Mouse (Mus musculus): ENCODE results near the gene Olfr412. TPM values are rescaled to one million over a fixed set of nuclear protein-coding genes. Genes with fewer than 3 reads are reported as not detected.

Gene Olfr412
- polyA plus RNA-seq, 1 experiment: not detected

DNA sequence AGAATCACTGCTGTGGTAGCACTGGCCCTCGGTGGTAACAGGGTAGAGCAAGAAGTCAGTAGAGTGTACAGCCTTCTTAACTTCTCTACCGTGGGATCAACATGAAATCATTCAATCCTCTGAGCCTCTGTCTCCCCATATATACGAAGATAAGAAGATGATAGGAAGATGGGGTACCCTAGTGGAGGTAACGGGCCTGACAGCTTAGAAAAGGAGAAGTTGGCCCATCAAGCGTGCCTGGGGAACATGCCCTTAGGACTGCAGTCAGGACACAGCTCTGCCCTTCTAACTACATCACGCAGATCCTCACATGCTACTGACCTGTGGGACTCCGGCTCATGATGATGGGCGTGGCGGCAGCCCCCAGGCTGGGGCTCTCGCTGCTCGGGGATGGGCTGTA is 30.0 kb downstream of the Olfr412 start:
- Histone ChIP-seq H3K4me3 (replicated peaks) (no peak overlapping the region), H3K9me3 (no peaks in the 10 kb centered on the region), H3K36me3 (replicated peaks; ENCODE audit: low read length) (peaks cover 22% of the 10 kb centered on the region), H3K4me1 (no peaks in the 10 kb centered on the region), H3K27me3 (replicated peaks) (peaks cover 12% of the 10 kb centered on the region)
- TF ChIP-seq GATA1 (IDR thresholded peaks at IDR 0.05; ENCODE audit: borderline replicate concordance, low read length): no peak
- TF ChIP-seq FLI1 (IDR thresholded peaks at IDR 0.05; ENCODE audit: low read length): no peak

DNA sequence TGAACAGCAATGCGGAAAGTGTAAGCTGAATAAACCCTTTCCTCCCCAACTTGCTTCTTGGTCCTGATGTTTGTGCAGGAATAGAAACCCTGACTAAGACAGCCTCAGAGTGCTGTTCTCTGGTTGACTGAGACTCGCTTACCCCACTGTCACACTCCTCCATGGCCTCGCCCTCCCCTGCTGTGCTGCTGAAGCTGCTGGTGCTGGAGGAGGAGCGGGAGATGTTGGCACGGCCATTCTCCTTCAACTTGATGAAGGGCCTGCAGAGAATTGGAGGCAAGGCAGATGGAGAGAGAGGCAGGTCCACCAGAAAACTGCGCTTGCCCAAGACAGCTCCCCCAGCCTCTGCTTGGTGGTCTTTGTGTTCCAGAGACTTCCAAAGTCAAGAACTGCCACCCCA is 31.0 kb downstream of the Olfr412 start:
- H3K4me1 ChIP-seq: no peaks in the 10 kb centered on the region
- peaks cover 17% of the 10 kb centered on the region for H3K36me3 ChIP-seq (replicated peaks; ENCODE audit: low read length)
- H3K9me3 ChIP-seq: no peaks in the 10 kb centered on the region
- TF ChIP-seq FLI1 (IDR thresholded peaks at IDR 0.05; ENCODE audit: low read length) (no peak), GATA1 (IDR thresholded peaks at IDR 0.05; ENCODE audit: borderline replicate concordance, low read length) (no peak)
- H3K4me3 ChIP-seq (replicated peaks): no peak overlapping the region
- peaks cover 11% of the 10 kb centered on the region for H3K27me3 ChIP-seq (replicated peaks)

DNA sequence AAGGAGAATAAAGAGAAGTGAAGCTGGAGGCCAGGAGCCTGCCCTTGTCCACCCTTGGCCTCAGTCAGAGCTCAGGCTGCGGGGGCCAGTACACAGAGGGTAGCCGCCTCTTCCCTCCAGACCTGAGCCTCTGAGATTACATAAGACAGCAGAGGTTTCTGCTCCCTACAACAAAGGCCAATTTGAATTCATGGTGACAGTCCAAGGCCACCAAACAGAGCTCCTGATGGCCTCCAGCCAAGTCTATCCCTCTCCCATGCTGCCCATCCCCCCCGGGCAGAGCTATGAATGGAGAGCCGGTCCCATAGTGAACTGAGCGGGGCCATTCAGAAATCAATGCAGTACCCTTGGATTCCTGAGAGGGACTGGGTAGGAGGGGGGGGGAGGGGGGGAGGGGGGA is 31.6 kb downstream of the Olfr412 start:
- H3K4me1 ChIP-seq: no peaks in the 10 kb centered on the region
- H3K4me3 ChIP-seq (replicated peaks): no peak overlapping the region
- H3K9me3 ChIP-seq: no peaks in the 10 kb centered on the region
- TF ChIP-seq FLI1 (IDR thresholded peaks at IDR 0.05; ENCODE audit: low read length): no peak
- peaks cover 12% of the 10 kb centered on the region for H3K27me3 ChIP-seq (replicated peaks)
- H3K36me3 ChIP-seq (replicated peaks; ENCODE audit: low read length): peaks cover 11% of the 10 kb centered on the region

DNA sequence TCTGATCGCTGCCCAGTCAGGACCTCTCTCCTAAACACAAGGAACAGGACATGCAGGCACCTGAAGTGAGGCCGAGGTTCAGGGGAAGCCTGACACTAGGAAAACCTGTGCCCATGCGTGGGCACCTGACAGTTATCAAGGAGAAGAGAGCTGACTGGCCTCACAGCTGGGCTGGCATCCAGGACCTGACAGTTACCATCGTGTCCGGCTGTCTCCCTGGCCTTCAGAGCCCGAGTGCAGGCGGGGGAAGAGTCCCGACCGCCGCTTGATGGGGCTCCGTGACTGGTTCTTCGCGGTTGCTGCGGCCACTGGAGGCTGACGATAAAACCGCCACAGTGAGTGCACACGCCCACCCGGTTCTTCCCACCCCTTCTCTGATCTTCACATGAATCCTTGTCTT is 33.7 kb downstream of the Olfr412 start:
- H3K9me3 ChIP-seq: no peaks in the 10 kb centered on the region
- no peaks in the 10 kb centered on the region for H3K4me1 ChIP-seq
- no peak overlapping the region for H3K4me3 ChIP-seq (replicated peaks)
- TF ChIP-seq FLI1 (IDR thresholded peaks at IDR 0.05; ENCODE audit: low read length): no peak
- TF ChIP-seq GATA1 (IDR thresholded peaks at IDR 0.05; ENCODE audit: borderline replicate concordance, low read length): no peak
- H3K36me3 ChIP-seq (replicated peaks; ENCODE audit: low read length): peaks cover 10% of the 10 kb centered on the region
- peaks cover 19% of the 10 kb centered on the region for H3K27me3 ChIP-seq (replicated peaks)

DNA sequence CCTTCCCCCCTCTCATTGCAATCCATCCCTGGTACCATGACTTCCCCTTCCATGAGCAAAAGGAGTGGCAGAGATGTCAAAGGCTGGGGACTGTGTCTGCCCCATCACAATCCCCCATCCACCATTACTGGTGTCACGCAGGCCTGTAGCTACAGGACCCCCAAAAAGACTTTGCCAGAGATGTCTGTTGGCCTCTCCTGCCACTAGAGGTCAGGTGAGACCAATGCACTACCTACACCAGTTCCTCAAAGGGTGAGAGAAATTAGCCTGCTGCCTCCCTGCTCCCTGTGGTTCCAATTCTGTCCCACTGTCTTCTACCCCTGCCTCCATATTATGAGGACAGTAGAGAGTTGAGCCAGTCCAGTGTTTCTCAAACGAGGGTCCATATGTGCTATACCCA is 40.3 kb downstream of the Olfr412 start:
- peaks cover 21% of the 10 kb centered on the region for H3K27me3 ChIP-seq (replicated peaks)
- H3K4me1 ChIP-seq: no peaks in the 10 kb centered on the region
- no peak for TF ChIP-seq FLI1 (IDR thresholded peaks at IDR 0.05; ENCODE audit: low read length)
- no peak for TF ChIP-seq GATA1 (IDR thresholded peaks at IDR 0.05; ENCODE audit: borderline replicate concordance, low read length)
- H3K36me3 ChIP-seq (replicated peaks; ENCODE audit: low read length): peaks cover 9% of the 10 kb centered on the region
- no peak overlapping the region for H3K4me3 ChIP-seq (replicated peaks)
- no peaks in the 10 kb centered on the region for H3K9me3 ChIP-seq

DNA sequence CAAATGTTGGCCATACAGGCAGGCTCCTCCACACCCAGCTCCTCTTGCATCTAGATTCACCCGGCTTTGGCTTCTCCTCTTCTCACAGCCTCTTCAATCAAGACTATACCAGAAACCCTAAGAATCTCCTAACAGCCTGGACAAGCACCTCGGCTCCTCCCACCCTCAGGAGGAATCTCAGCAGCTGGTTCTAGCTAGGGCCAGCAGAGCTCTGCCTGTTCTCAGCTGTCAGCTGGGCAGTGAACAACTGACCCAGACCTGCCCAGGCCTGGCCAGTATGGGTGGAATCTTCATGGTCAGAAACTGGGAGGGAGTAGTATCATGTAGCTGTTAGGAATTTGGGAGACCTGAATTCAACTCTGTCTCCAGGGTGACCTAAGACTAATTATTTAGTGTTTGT is 42.3 kb downstream of the Olfr412 start:
- TF ChIP-seq GATA1 (IDR thresholded peaks at IDR 0.05; ENCODE audit: borderline replicate concordance, low read length): no peak
- TF ChIP-seq FLI1 (IDR thresholded peaks at IDR 0.05; ENCODE audit: low read length): no peak
- Histone ChIP-seq H3K4me1 (no peaks in the 10 kb centered on the region), H3K27me3 (replicated peaks) (peaks cover 16% of the 10 kb centered on the region), H3K9me3 (no peaks in the 10 kb centered on the region), H3K36me3 (replicated peaks; ENCODE audit: low read length) (peaks cover 12% of the 10 kb centered on the region), H3K4me3 (replicated peaks) (no peak overlapping the region)

DNA sequence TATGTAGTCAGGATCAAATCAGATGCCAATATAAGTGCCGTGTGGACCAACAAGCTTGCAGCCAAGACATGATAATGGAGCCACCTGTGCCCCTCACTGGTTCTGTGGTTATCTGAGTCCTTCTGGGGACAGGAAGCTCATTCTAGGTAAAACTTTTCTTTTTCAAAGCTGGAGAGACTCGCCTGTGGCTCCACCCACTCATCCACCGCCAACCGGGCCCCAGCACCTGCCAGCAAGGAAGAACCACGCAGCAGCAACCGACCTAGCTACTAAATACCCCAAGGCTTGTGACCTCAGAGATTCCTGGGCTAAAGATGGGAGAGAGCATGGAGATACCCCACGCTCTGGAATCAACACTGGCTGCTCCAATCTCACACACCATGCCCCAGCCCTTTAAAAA is 43.3 kb downstream of the Olfr412 start:
- TF ChIP-seq GATA1 (IDR thresholded peaks at IDR 0.05; ENCODE audit: borderline replicate concordance, low read length) (no peak), FLI1 (IDR thresholded peaks at IDR 0.05; ENCODE audit: low read length) (no peak)

DNA sequence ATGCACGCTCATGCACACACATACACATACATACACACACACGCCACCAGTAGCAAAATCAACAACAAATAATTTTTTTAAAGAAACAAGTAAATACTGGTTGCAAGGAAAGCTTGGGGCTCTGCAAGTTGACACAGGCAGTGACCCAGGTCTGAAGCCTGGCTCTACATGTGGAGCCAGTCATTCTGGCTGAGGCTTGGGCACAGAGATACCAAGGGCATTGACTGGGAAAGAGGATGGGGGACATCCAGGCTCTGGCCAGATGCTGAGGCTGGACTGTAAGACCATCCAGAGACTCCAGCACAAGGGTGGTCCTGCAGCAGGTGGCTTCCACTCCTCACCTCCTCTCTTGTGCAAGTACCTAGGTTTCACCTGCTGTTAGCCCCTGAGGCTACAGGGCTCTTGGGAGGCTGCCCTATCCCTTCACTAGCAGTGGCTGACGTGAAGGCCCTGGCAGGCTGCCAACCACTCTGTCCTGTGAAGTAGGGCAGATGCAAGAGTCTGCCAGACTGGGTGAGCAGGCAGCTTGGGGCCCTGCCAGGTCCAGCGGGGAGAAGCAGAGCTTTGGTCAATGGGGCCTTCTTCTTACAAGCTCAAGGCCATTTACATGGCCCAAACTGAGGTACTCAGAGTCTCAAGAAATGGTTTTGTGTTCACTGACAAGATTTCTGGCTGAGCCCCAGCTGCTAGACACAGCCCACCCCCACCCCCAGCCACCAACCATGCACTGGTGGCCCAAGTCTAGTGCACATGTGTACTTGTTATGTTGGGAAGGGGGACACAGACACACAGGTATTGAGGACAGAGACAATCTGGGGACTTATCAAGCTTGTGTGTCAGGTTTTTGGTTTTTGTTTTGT is 46.9 kb downstream of the Olfr412 start:
- Histone ChIP-seq H3K36me3 (replicated peaks; ENCODE audit: low read length) (peaks cover 14% of the 10 kb centered on the region), H3K4me1 (no peaks in the 10 kb centered on the region), H3K4me3 (replicated peaks) (no peak overlapping the region), H3K9me3 (no peaks in the 10 kb centered on the region), H3K27me3 (replicated peaks) (peaks cover 9% of the 10 kb centered on the region)
- TF ChIP-seq FLI1 (IDR thresholded peaks at IDR 0.05; ENCODE audit: low read length): no peak
- TF ChIP-seq GATA1 (IDR thresholded peaks at IDR 0.05; ENCODE audit: borderline replicate concordance, low read length): no peak

More for the DNA sequence above, 43.3 kb downstream of the Olfr412 start:
- Histone ChIP-seq H3K27me3 (replicated peaks) (peaks cover 13% of the 10 kb centered on the region), H3K36me3 (replicated peaks; ENCODE audit: low read length) (peaks cover 12% of the 10 kb centered on the region), H3K4me1 (no peaks in the 10 kb centered on the region), H3K9me3 (no peaks in the 10 kb centered on the region), H3K4me3 (replicated peaks) (no peak overlapping the region)

DNA sequence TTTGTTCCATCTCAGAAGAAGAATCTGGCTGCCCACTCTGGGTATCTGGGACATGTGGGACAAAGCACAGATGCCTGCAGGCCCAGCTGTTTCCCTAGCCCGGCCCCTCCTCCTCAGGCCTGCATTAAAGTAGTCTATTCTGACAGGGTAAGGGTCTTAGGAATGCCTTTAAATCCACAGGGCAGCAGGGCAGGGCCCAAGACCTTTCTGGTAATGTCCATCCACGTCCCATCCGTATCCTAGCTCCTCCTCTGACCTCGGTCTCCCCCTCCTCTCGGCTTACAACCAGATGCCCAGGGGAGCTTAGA is 47.5 kb downstream of the Olfr412 start:
- Histone ChIP-seq H3K9me3 (no peaks in the 10 kb centered on the region), H3K4me1 (no peaks in the 10 kb centered on the region), H3K36me3 (replicated peaks; ENCODE audit: low read length) (peaks cover 18% of the 10 kb centered on the region), H3K27me3 (replicated peaks) (peaks cover 9% of the 10 kb centered on the region), H3K4me3 (replicated peaks) (no peak overlapping the region)
- TF ChIP-seq FLI1 (IDR thresholded peaks at IDR 0.05; ENCODE audit: low read length) (no peak), GATA1 (IDR thresholded peaks at IDR 0.05; ENCODE audit: borderline replicate concordance, low read length) (no peak)

DNA sequence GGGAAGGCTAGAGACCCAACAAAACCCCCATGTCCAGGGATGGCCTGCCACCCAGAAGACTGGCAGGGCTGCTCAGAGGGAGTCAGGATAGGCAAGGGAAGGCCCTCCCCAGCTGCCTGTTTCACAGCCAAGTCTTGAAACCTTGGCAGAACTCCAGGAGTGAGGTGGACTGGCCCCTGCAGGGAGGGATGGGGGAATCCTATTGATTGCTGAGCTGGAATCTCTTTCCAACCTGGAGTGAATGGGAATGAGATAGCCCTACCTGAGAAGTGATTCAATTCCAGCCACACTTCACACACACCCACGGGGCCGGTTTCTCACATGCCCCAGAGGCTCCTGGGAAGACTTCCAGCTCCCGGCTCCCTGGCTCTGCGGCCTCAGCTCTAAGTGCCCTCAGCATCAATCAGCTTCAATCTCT is 47.9 kb downstream of the Olfr412 start:
- H3K4me3 ChIP-seq (replicated peaks): no peak overlapping the region
- TF ChIP-seq GATA1 (IDR thresholded peaks at IDR 0.05; ENCODE audit: borderline replicate concordance, low read length): no peak
- TF ChIP-seq FLI1 (IDR thresholded peaks at IDR 0.05; ENCODE audit: low read length): no peak
- H3K36me3 ChIP-seq (replicated peaks; ENCODE audit: low read length): peaks cover 18% of the 10 kb centered on the region
- no peaks in the 10 kb centered on the region for H3K9me3 ChIP-seq
- no peaks in the 10 kb centered on the region for H3K4me1 ChIP-seq
- peaks cover 9% of the 10 kb centered on the region for H3K27me3 ChIP-seq (replicated peaks)
